Comparison of ENCODE assay signal across 17 mouse cellular contexts in the genomic region with DNA sequence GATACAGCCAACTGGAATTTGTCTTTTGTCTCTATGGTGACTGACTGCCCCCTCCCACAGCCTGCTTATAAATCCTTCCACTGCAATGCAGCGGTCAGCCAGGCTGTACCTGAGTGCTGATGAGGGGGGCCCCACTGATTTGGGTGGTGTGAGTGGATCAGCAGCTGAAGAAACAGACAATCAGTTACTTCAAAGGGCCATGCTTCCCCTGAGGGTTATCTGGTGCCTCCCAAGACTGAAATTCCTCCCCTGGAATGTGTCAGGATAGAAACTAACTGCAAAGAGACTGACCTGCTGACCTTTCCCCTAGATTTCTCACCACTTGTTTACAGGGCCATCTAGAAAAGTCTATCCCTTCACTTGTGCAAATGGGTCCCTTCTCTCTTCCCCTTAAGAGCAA.
DNase-seq lines count a peak whose midpoint lies in the region; ATAC-seq and TF ChIP-seq lines count a peak whose summit lies in the region.
"Had no signal": no experiment of that assay in that cellular context is flagged by ENCODE, and none has a peak within 500 bp of the region (broad histone marks: within the 10 kb centered on the region; RNA-seq: fewer than 3 reads in every experiment).

No protein-coding gene starts in this region.

- no peak overlapping the region for H3K4me2 ChIP-seq in liver, embryonic 12.5 days
- H3K4me2 ChIP-seq: midbrain, embryonic 12.5 days had no signal

- H3K9me3 ChIP-seq in liver, embryonic 12.5 days (replicated peaks): no peaks in the 10 kb centered on the region
- H3K9me3 ChIP-seq: midbrain, embryonic 12.5 days had no signal

- H3K27me3 ChIP-seq in liver, adult 2 months (ENCODE audit: control insufficient read depth, insufficient read depth, low read length): no peaks in the 10 kb centered on the region
- no peaks in the 10 kb centered on the region for H3K27me3 ChIP-seq in liver, embryonic 12.5 days (replicated peaks)
- H3K27me3 ChIP-seq: midbrain, embryonic 12.5 days had no signal

- 100% methylated on average over 1 of the region's 1 CpGs for WGBS in liver, adult 2 months
- WGBS in liver, embryonic 12.5 days (ENCODE audit: insufficient replicate concordance): 35% methylated on average over 1 of the region's 1 CpGs

- H3K4me1 ChIP-seq in liver, adult 2 months (ENCODE audit: control insufficient read depth, insufficient read depth, low read length): peaks cover 3% of the 10 kb centered on the region; the same call in 1 of the 2 replicates
- no peaks in the 10 kb centered on the region for H3K4me1 ChIP-seq in liver, embryonic 12.5 days
- H3K4me1 ChIP-seq: midbrain, embryonic 12.5 days had no signal

- H3K27ac ChIP-seq in liver, adult 2 months (replicated peaks; ENCODE audit: insufficient read depth, low read depth, low read length): no peak overlapping the region
- no peak overlapping the region for H3K27ac ChIP-seq in liver, embryonic 12.5 days
- H3K27ac ChIP-seq: liver, embryonic 14.5 days; midbrain, embryonic 12.5 days had no signal

- H3K79me2 ChIP-seq in liver, adult 2 months (ENCODE audit: control insufficient read depth, insufficient read depth, low read length): no peaks in the 10 kb centered on the region

- TF ChIP-seq POLR2A in liver, adult 2 months (IDR thresholded peaks at IDR 0.05; ENCODE audit: extremely low read depth, insufficient read depth, low read length): no peak

- no peak for TF ChIP-seq CTCF in liver, adult 2 months (IDR thresholded peaks at IDR 0.05; ENCODE audit: low read depth, low read length)

- no peak for ATAC-seq in liver, embryonic 12.5 days

- no peak overlapping the region for H3K4me3 ChIP-seq in liver, adult 2 months (ENCODE audit: insufficient read depth, low read depth, low read length)
- no peak overlapping the region for H3K4me3 ChIP-seq in liver, embryonic 12.5 days
- H3K4me3 ChIP-seq: midbrain, embryonic 12.5 days; myocyte had no signal

- H3K9ac ChIP-seq in liver, adult 2 months (ENCODE audit: low read depth, low read length): no peak overlapping the region
- H3K9ac ChIP-seq in liver, embryonic 12.5 days: no peak overlapping the region
- H3K9ac ChIP-seq: liver, embryonic 14.5 days; midbrain, embryonic 12.5 days had no signal

- peak; percentile 24 for DNase-seq in liver, adult 2 months (ENCODE audit: extremely low read depth, low read depth, low spot score)
- DNase-seq in embryo, embryonic 10 days (ENCODE audit: low spot score): peak; percentile 79
- DNase-seq in embryo, embryonic 9.5 days (ENCODE audit: extremely low spot score): peak; percentile 62
- peak; percentile 81 for DNase-seq in mesoderm, embryonic 11.5 days (ENCODE audit: low read depth, low spot score)
- no peak for DNase-seq in layer of hippocampus, adult 9-10 months (ENCODE audit: low spot score)
- no peak for DNase-seq in adipocyte (ENCODE audit: low spot score)
- DNase-seq: cerebellum, postnatal 10 days; heart, adult 11 months; layer of hippocampus, postnatal 36 days; left cerebral cortex, postnatal 4 days; lung, postnatal 10 days; right cerebral cortex, postnatal 4 days; thymus, adult 2 months had no signal

- no peaks in the 10 kb centered on the region for H3K36me3 ChIP-seq in liver, adult 2 months (ENCODE audit: control insufficient read depth, insufficient read depth, low read length)
- no peaks in the 10 kb centered on the region for H3K36me3 ChIP-seq in liver, embryonic 12.5 days
- H3K36me3 ChIP-seq: midbrain, embryonic 12.5 days had no signal

Comparison
In these comparisons a context has a peak if more than half of its experiments do, and no peak if none do; other contexts are left out.
1. DNase-seq: peak in liver, adult 2 months (single experiment), embryo, embryonic 10 days (single experiment), embryo, embryonic 9.5 days (single experiment) and mesoderm, embryonic 11.5 days (single experiment); none in layer of hippocampus, adult 9-10 months (single experiment) and adipocyte (single experiment).